Mouse (Mus musculus) urinary bladder, postnatal 25 days (tissue): ENCODE data around the gene Fam214a.
"Not testable (repeated sequence)": the region's sequence is repeated elsewhere in the genome, so short reads cannot be mapped to it uniquely, and the experiment has no call there.

Experiments
- DNase-seq: peaks from one replicate; pipeline ENCODE4 v3.0.0; 2022; ENCODE audit warnings: low spot score

Fam214a gene

GRCm38 (mm10) chr9:74981663-74982111 is 29.0 kb downstream of the Fam214a start:
- DNase-seq: no peak

DNA sequence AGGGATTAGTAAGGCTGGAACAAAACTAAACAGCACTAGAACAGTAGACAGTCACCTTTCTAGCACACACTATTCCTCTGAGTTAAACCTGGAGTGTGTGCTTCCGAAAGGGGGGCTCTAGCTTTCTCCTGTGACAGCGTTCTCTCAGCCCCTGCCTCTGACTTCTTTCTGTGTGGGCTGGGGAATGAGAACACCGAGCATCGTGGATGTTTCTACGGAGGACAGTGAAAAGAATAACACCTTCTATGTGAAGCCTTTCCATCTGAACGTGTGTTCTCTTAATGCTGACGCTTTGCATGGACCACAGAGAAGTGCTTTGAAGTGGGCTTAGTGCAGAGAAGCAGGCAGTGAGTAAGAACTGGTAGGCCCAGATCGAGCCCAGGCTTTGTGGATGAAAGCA is 29.5 kb downstream of the Fam214a start:
- DNase-seq: no peak

GRCm38 (mm10) chr9:74982722-74983121 is 30.0 kb downstream of the Fam214a start:
- DNase-seq: not testable (repeated sequence)

DNA sequence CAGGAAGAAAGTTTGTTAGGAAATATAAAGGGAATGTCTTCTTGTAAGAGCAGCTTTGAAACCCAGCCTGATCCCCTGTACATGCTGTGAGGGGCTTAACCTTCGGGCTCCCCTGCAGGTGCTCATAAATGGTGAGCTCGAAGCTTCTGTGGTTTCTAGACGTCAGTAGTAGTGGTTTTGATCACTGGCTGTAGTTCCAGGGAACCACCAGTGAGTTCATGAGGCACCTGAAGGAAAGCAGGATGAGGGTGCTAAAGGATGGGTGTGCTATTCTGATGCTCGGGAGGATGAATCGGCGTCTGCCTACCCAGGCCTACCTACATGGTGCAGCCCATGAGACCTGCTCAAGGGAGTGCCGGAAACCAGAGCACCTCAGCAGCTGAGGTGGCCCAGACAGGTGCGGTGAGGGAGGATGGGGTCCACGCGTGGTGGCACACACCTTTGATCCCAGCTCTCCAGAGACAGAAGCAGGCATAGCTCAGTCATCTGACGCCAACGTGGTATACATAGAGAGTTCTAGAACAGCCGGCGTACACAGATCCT is 32.6 kb downstream of the Fam214a start:
- no peak for DNase-seq

- no peak for DNase-seq
Observed at GRCm38 (mm10) chr9:74985770-74986169, 33.1 kb downstream of the Fam214a start.

DNA sequence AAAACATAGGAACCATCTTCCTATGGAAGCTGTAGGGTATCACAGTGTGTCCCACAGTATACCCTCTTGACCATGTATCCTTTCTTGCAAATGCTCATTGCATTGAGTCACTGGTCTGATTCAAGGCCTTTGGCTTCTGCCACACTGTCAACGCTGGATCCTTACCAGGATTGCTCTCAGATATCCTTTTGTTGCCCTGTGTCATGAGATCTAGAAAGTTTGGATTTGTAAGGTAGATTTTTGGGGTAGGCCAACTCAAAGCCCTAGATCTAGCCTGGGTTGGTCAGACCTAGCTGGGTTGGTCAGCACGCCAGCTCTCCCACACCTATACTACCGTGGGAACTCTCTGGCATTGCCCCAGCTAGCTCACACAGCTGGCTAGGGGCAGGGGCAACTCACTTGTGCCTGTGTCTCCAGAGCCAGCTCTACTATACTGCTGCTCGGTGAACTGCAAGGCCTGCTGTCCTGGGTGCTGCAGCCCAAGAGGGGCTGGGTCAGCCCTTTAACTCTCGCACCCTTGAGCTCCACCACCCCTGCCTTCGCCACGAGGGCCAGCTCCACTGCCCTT is 36.3 kb downstream of the Fam214a start:
- no peak for DNase-seq

GRCm38 (mm10) chr9:74989990-74990389 is 37.3 kb downstream of the Fam214a start:
- no peak for DNase-seq

DNA sequence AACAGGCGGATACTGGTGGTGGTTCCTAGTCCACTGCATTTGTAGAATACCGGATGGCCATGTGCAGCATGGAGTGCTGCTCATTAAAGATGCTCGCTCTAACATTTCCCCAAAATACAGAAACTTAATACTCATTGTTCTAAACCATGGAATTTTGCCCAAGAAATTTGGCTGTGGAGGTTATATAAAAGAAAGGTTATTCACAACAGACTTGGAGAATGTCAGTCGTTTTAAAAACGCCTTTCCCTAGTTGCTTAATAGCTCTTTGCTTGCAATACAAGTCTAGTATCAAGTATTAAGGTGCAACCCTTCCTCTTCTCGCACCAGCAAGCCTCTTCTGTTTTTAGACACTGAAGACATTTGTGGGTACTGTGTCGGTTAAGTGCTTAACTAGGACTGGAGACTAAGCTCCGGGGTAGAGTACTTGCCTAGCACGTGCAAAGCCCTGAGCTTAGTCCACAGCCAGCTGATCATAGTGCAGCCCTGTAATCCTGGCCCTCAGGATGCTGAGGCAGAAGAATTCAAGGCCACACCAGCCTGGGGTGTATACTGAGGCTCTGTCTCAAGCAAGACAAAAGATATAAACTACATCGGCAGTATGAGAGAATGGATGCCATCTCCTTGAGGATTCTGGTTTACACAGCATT is 42.0 kb downstream of the Fam214a start:
- DNase-seq: no peak

DNA sequence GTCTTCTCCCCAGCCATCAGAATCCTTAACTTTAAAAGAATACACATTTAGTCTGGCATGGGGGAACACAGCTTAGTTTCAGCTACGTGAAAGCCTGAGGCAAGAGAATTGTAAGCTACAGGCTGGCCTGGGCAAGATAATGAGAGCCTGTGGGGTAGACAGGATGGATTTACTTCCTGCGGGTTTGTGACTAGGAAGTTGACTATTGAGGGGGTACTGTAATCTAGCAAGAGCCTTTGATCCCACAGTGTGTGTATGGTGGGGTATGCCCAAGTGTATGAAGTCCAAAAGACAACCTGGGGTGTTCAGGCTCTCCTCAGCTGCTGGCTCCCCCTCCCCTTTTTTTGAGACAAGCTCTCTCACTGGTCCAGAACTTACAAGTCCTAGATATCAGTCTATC is 43.7 kb downstream of the Fam214a start:
- no peak for DNase-seq

DNA sequence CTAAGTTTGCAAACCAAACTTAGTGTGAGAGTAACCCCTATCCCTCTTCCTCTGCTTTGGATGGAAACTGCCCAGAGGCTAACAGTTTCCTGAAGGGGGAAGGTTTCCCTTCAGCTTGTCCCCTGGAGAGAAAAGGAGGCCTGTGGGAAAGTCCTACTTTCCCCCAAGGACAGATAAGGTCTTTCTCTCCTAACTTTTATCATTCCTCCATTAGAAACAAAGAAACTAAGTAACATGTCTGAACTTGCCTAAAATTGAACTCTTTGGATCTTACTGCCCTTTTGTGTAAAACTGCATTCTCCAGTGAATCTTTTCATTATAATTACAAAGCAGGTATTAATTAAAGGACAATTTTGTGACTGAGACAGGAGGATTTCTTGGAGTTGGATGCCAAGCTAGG is 45.3 kb downstream of the Fam214a start:
- no peak for DNase-seq

GRCm38 (mm10) chr9:75001006-75001405 is 48.3 kb downstream of the Fam214a start:
- DNase-seq: no peak

GRCm38 (mm10) chr9:75001611-75002204 is 49.0 kb downstream of the Fam214a start:
- DNase-seq: no peak

DNA sequence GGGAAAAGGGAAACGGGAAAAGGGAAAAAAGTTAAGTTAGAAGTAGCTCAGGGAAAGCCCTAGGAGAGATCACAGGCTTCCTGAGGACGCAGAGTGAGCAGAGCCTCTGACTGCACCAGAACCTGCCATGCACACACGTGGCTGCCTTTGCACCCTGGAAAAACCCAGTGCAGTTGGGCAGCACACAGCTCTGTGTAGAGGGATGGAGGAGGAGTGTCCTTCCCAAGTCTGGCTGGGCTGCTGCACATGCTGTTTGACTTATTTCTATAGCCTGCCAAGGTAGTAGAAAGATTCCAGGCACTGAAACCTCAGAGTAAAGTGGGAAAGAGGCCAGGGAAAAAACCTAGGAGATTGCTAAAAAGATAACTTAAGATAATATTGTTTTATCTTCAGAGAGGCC is 49.6 kb downstream of the Fam214a start:
- DNase-seq: no peak

GRCm38 (mm10) chr9:75004203-75004602 is 51.5 kb downstream of the Fam214a start:
- DNase-seq: no peak

DNA sequence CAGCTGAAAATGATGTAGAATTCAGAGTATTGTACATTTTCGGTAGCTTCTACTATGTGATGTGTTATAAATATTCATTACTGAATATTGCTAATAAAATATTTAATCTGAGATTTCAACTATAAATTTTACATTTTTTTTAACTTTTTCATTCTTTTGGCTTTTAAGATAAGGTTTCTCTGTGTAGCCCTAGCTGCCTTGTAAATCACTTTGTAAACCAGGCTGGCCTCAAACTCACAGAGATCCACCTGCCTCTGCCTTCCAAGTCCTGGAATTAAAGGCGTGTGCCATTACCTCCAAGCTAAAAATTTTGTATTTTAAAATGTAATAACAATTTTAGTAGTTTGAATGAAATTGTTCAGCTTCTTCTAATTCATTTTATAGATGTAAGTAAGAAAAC is 63.9 kb downstream of the Fam214a start:
- no peak for DNase-seq

- DNase-seq: no peak
Observed at GRCm38 (mm10) chr9:75019181-75019580, 66.5 kb downstream of the Fam214a start.

DNA sequence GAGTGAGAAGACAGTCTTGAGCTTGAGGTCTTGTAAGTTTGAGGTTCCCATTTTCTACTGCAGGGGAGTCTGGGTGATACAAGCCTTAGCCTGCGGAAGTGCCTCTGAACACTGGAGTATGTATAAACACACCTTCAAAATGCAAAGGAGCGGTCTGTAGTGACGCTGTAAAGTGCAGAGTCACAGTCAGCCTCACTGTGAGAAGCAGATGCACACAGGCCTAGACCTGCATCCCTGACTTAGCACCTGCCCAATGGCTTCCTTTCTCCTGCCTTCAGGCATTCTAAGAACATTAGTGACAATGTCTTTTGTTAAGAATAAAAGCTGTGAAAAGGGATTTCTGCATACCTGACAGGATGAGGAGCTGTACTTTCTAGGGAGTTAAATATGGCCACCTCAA is 66.9 kb downstream of the Fam214a start:
- DNase-seq: no peak

- no peak for DNase-seq
Observed at GRCm38 (mm10) chr9:75020561-75020960, 67.9 kb downstream of the Fam214a start.

GRCm38 (mm10) chr9:75022546-75022945 is 69.9 kb downstream of the Fam214a start:
- DNase-seq: no peak

DNA sequence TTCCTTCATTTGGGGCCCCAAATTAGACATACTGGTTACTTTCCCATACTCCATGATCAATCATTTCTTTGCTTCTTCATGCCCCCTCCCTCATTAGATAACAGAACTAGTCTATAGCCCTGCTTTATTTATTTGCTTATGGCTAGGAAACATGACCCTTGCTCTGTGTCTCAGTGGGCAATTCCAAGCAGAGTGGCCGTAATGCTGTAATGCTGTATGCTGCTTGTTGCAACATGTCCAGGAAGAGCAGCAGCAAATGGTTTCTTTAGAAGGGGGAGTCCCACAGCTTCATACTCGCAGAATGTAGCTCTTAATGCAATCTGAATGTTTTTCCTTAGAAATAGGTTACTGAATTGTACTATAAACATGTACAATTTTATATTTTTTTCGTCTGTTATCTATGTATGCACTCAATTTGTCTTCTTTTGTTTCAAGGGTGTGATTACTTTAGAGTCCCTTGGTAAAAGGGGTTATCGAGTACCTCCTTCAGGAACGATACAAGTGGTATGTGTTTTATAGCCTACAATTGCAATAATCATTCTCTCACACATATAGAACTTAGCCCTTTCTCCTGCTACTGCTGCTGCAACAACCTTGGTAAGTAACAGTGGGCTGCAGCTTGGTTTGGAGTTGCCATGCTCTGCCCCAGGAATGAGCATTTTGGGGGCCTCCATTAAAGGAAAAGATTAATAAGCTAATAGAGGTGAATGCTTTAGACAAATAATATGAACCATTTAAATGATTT is 70.6 kb downstream of the Fam214a start:
- DNase-seq: no peak

DNA sequence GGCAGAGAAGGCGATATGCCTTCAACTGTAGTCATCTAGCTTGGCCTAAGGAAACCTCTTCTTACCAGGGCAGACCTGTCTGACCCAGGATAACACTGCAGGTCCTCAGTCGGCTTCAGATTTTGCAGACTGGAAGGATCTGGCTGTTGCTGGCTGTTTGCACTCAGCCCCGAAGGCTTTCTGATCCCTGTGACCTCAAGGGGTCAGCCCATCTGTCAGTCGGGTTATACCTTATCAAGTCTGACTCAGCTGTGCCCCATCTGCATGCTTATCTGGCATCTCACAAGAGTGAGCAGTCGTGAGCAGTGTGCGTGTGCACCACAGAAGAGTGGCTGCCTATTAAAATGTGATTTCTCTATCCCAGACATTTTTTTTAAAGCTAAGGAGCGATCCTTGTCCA is 71.4 kb downstream of the Fam214a start:
- no peak for DNase-seq

- no peak for DNase-seq
Observed at GRCm38 (mm10) chr9:75025689-75026088, 73.0 kb downstream of the Fam214a start.

DNA sequence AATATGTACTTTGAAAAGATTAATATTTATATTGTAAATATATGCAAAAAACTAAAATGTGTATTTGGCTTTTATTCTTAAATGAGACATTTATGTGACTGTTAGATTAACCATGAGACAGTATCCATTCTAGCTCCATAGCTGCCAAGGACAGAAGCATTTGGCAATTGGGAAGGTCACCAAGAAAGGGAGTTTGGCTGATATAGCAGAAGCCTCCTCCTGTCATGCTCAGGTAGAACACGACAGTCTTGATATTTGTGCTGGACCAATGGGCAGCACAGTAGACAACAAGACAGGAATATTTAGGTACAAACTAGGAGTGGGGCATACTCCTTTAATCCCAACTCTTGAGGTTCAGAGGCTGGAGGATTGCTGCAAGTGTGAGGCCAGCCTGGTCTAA is 79.7 kb downstream of the Fam214a start:
- DNase-seq: no peak
